In the genomic region with DNA sequence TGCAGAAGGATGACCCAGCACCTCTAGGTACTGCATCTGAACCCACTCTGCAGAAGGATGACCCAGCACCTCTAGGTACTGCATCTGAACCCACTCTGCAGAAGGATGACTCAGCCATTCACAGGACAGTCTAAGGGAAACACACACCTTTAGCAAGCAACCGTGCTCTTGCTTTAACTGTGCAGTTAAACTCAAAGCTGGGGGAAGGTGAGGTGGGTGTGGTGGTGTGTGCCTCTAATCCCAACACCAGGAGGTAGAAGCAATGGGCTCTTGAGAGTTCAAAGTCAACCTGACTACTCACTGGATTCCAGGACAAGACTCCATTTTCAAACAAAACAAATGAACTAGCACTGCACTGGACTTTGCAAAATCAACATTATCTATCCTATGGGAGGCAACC, we compare ENCODE assay signal across 30 mouse cellular contexts. TPM values are rescaled to one million over a fixed set of nuclear protein-coding genes. Genes with fewer than 3 reads are reported as not detected.
"Had no signal": no experiment of that assay in that cellular context is flagged by ENCODE, and none has a peak within 500 bp of the region (broad histone marks: within the 10 kb centered on the region; RNA-seq: fewer than 3 reads in every experiment).

No protein-coding gene starts in this region.

- H3K27me3 ChIP-seq: embryonic facial prominence, embryonic 12.5 days; embryonic facial prominence, embryonic 13.5 days; embryonic facial prominence, embryonic 15.5 days; forebrain, embryonic 12.5 days; forebrain, embryonic 13.5 days; forebrain, embryonic 15.5 days had no signal

- H3K4me2 ChIP-seq: embryonic facial prominence, embryonic 12.5 days; embryonic facial prominence, embryonic 13.5 days; embryonic facial prominence, embryonic 15.5 days; forebrain, embryonic 12.5 days; forebrain, embryonic 13.5 days; forebrain, embryonic 15.5 days had no signal

- H3K9ac ChIP-seq: embryonic facial prominence, embryonic 12.5 days; embryonic facial prominence, embryonic 13.5 days; embryonic facial prominence, embryonic 15.5 days; forebrain, embryonic 12.5 days; forebrain, embryonic 13.5 days; forebrain, embryonic 15.5 days; forebrain, postnatal 0 days had no signal

- H3K36me3 ChIP-seq: embryonic facial prominence, embryonic 12.5 days; embryonic facial prominence, embryonic 13.5 days; embryonic facial prominence, embryonic 15.5 days; forebrain, embryonic 15.5 days had no signal

- ATAC-seq: forebrain, embryonic 13.5 days; forebrain, embryonic 14.5 days; forebrain, embryonic 15.5 days; forebrain, embryonic 16.5 days; forebrain, postnatal 0 days had no signal

- DNase-seq: cerebellum, adult 8-10 months; cerebellum, adult 9-10 months; cerebellum, adult 9-11 months; cerebellum, postnatal 10 days; cerebellum, postnatal 14 days; cerebellum, postnatal 25 days; cerebellum, postnatal 36 days; embryo, embryonic 11 days; forebrain, postnatal 0 days; gastrocnemius, adult 2 months; gastrocnemius, postnatal 10 days; gastrocnemius, postnatal 14 days; gastrocnemius, postnatal 25 days; gastrocnemius, postnatal 36 days; heart, adult 18-20 months; heart, adult 2 months had no signal

- H3K27ac ChIP-seq: embryonic facial prominence, embryonic 10.5 days; embryonic facial prominence, embryonic 12.5 days; embryonic facial prominence, embryonic 13.5 days; embryonic facial prominence, embryonic 15.5 days; forebrain, embryonic 10.5 days; forebrain, embryonic 12.5 days; forebrain, embryonic 13.5 days; forebrain, embryonic 15.5 days; gastrocnemius, adult 2 months; heart, adult 2 months had no signal

- H3K9me3 ChIP-seq: embryonic facial prominence, embryonic 10.5 days; embryonic facial prominence, embryonic 12.5 days; embryonic facial prominence, embryonic 13.5 days; embryonic facial prominence, embryonic 15.5 days; forebrain, embryonic 10.5 days; forebrain, embryonic 12.5 days; forebrain, embryonic 13.5 days; forebrain, embryonic 15.5 days had no signal

- H3K4me3 ChIP-seq: embryonic facial prominence, embryonic 10.5 days; embryonic facial prominence, embryonic 12.5 days; embryonic facial prominence, embryonic 13.5 days; embryonic facial prominence, embryonic 15.5 days; erythroblast, embryonic 14.5 days; forebrain, embryonic 10.5 days; forebrain, embryonic 12.5 days; forebrain, embryonic 13.5 days; forebrain, embryonic 15.5 days; gastrocnemius, adult 2 months; heart, adult 2 months had no signal

RNA-seq across cellular contexts. Expression of gene Mchr1, which starts 50.4 kb away (rescaled TPM):
- total RNA-seq: common myeloid progenitor, adult 5-6 weeks; granulocyte monocyte progenitor cell, adult 5-6 weeks; heart, adult 18-20 months; heart, adult 2 months; heart, adult 8-10 months had no signal
- polyA plus RNA-seq: erythroblast, embryonic 14.5 days; forebrain, embryonic 10.5 days; heart, adult 2 months had no signal
